Mouse (Mus musculus): ENCODE results near the gene Nkapd1.

Gene Nkapd1

GRCm38 (mm10) chr9:50601536-50601935 is 15.7 kb downstream of the Nkapd1 start:
- no peak for DNase-seq (ENCODE audit: low read depth, low spot score)

GRCm38 (mm10) chr9:50596973-50597372 is 20.3 kb downstream of the Nkapd1 start:
- DNase-seq (ENCODE audit: low read depth, low spot score): no peak

- no peak for DNase-seq (ENCODE audit: low read depth, low spot score)
Measured at GRCm38 (mm10) chr9:50594794-50595417, 22.4 kb downstream of the Nkapd1 start.

- peak; percentile 64 for DNase-seq (ENCODE audit: low read depth, low spot score)
Measured at GRCm38 (mm10) chr9:50593544-50593943, 23.7 kb downstream of the Nkapd1 start.

GRCm38 (mm10) chr9:50592955-50593354 is 24.3 kb downstream of the Nkapd1 start:
- no peak for DNase-seq (ENCODE audit: low read depth, low spot score)

GRCm38 (mm10) chr9:50590856-50591518 is 26.3 kb downstream of the Nkapd1 start:
- DNase-seq (ENCODE audit: low read depth, low spot score): no peak

GRCm38 (mm10) chr9:50586955-50587354 is 30.3 kb downstream of the Nkapd1 start:
- no peak for DNase-seq (ENCODE audit: low read depth, low spot score)

GRCm38 (mm10) chr9:50585145-50585818 is 32.0 kb downstream of the Nkapd1 start:
- no peak for DNase-seq (ENCODE audit: low read depth, low spot score)

- DNase-seq (ENCODE audit: low read depth, low spot score): no peak
Measured at GRCm38 (mm10) chr9:50580370-50580769, 36.9 kb downstream of the Nkapd1 start.

- no peak for DNase-seq (ENCODE audit: low read depth, low spot score)
Measured at GRCm38 (mm10) chr9:50569599-50570525, 47.4 kb downstream of the Nkapd1 start.

- DNase-seq (ENCODE audit: low read depth, low spot score): no peak
Measured at GRCm38 (mm10) chr9:50567881-50568280, 49.4 kb downstream of the Nkapd1 start.

GRCm38 (mm10) chr9:50567372-50567771 is 49.9 kb downstream of the Nkapd1 start:
- no peak for DNase-seq (ENCODE audit: low read depth, low spot score)

GRCm38 (mm10) chr9:50565940-50566339 is 51.3 kb downstream of the Nkapd1 start:
- no peak for DNase-seq (ENCODE audit: low read depth, low spot score)

GRCm38 (mm10) chr9:50565173-50565572 is 52.1 kb downstream of the Nkapd1 start:
- no peak for DNase-seq (ENCODE audit: low read depth, low spot score)

- DNase-seq (ENCODE audit: low read depth, low spot score): no peak
Measured at GRCm38 (mm10) chr9:50561918-50562360, 55.3 kb downstream of the Nkapd1 start.

- peak; percentile 68 for DNase-seq (ENCODE audit: low read depth, low spot score)
Measured at GRCm38 (mm10) chr9:50561145-50561917, 55.9 kb downstream of the Nkapd1 start, which contains the start of gene Tex12. Gene Tex12 (minus strand): TSS chr9:50561325.

All from ES-CJ7 (cell line).